Mouse (Mus musculus): ENCODE data around the gene 4930544D05Rik.
A peak's percentile ranks its signal among the peaks of the same experiment; 100 is the strongest.

Gene 4930544D05Rik

DNA sequence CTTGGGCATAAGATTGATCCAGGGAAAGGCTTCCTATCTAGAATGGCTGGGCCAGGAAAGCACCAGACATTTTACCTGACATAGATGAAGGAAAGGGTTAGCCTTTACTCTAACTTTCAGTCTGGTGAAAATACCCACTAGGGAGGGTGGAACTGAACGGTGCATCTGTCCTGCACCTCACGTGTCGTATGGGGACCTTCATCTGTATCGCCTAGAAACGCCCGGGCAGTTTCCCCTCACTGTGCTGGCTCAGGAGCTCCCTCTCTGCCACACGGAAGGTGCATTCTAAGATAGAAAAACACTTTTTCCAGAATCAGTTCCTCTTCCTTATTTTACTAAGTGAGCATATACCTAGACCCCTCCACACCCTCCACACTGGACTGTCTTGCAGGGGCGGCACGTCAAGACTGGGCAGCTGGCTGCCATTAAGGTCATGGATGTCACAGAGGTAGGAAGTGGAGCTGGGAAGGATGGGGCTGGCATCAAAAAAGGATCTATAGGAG, 17.1 kb upstream of the 4930544D05Rik start:
- DNase-seq (ENCODE audit: low read depth, low spot score) = no peak

DNA sequence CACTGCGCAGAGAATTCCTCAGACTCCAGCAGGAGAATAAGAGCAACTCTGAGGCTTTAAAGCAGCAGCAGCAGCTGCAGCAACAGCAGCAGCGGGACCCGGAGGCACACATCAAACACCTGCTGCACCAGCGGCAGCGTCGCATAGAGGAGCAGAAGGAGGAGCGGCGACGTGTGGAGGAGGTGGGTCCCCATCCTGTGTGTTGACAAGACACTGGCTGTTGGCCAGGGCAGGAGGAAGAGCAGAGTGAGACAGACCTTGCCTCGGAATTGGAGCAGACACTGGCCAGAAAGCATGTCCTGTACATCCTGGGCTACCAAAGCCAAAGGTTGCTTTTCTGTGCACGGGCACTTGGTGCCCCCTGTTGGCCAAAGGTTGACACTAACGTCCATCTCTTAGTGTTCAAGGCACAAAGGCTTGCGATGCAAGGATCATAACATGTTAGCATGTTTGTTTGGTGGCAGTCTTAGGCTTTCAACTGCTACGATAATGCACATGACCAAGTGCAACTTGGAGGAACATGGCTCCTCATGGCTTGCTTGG, 10.6 kb upstream of the 4930544D05Rik start:
- DNase-seq (ENCODE audit: low read depth, low spot score) = peak; percentile 50

DNA sequence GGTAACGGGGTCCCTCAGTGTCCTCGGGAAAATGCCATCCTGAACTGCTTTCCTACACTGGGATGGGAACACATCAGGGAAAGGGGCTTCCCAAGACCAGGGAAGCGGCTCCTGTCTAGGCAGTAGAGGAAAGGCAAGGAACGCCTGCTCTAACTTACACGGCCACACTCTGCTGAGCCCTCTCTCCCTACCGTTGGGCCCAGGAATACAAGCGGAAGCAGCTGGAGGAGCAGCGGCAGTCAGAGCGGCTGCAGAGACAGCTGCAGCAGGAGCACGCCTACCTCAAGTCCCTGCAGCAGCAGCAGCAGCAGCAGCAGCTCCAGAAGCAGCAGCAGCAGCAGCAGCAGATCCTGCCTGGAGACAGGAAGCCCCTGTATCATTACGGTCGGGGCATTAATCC, 8.9 kb upstream of the 4930544D05Rik start:
- no peak for DNase-seq (ENCODE audit: low read depth, low spot score)

DNA sequence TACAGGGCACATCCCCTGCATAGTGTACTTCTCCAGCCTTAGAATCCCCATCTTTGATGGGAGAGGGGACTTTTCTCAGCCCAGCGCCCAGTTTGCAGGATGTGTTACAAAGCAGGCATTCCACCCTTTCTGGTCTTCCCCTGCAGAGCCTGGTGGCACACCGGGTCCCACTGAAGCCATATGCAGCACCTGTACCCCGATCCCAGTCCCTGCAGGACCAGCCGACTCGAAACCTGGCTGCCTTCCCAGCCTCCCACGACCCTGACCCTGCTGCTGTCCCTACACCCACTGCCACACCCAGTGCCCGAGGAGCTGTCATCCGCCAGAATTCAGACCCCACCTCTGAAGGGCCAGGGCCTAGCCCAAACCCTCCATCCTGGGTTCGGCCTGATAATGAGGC, 8.0 kb upstream of the 4930544D05Rik start:
- no peak for DNase-seq (ENCODE audit: low read depth, low spot score)

DNA sequence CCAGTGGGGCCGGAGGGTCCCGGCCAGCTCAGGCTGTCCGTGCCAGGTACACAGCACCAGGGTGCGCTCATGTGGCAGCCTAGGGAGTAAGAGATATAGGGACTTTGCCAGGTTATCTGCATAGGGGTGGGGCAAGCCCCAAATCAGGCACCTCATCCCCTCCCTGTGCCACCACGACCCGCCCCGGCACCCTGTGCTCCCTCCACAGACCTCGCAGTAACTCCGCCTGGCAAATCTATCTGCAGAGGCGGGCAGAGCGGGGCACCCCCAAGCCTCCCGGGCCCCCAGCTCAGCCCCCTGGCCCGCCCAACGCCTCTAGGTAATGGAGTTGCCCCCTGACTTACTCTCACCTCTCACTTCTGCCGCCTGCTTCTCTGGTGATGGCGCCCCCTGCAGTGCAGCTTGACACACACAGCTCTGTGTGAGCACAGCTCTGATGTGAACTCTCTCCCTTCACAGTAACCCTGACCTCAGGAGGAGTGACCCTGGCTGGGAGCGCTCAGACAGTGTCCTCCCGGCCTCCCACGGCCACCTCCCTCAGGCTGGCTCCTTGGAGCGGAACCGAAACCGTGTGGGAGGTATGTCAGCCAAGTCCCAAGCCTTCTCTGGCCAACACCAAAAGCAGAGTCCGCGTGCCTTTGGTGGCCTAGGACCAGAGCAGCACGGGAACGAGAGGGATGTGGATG, 7.1 kb upstream of the 4930544D05Rik start:
- DNase-seq (ENCODE audit: low read depth, low spot score) = no peak

DNA sequence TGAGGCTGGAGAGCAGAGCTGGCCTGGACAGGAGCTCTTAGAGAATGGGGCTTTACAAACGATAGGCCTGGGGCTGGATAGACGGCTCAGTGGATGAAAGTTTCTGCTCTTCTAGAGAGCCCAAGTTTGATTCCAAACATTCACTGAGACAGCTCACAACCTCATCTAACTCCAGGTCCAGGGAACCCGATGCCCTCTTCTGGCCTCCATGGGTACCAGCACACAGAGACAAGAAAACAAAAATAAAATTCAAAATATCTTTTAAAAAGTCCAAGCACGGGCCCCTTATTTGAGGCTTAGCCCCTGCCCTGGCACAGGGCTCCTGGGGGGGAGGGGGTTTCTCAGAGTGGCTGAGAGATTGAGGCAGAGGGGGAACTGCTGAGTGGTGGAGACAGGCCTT, 4.9 kb upstream of the 4930544D05Rik start:
- DNase-seq (ENCODE audit: low read depth, low spot score) = no peak

DNA sequence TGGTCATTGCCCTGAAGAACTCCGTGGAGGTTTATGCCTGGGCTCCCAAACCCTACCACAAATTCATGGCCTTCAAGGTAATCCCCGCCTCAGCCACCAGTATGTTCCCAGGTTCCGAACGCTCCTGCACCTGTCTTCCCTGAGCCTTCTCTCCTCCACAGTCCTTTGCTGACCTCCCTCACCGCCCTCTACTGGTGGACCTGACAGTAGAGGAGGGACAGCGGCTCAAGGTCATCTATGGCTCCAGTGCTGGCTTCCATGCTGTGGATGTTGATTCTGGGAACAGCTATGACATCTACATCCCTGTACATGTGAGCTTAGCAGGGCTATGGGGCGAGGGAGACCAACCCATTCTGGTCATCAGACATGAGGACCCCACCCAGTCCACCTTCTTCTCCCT, 3.1 kb upstream of the 4930544D05Rik start:
- DNase-seq (ENCODE audit: low read depth, low spot score) = no peak

DNA sequence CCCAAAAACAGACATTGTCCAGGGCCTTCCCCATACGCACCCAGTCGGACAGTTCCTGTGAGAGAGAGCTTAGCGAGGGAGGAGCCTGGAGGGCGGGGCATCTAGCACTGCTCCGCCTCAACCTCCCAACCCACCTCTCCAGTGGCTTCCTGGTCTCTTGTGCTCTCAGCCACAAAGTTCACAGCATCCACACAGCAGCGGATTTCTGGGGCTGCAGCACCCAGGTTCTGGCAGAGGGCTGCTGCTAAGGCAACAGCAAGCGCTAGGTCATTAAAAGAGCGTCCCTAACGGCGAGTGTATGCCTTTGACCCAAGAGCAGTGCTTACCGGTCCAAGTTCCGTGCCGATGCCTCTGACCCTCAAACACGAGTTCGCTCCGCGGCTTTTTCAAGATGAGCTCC, 574 bp upstream of the 4930544D05Rik start:
- DNase-seq (ENCODE audit: low read depth, low spot score) = no peak

DNA sequence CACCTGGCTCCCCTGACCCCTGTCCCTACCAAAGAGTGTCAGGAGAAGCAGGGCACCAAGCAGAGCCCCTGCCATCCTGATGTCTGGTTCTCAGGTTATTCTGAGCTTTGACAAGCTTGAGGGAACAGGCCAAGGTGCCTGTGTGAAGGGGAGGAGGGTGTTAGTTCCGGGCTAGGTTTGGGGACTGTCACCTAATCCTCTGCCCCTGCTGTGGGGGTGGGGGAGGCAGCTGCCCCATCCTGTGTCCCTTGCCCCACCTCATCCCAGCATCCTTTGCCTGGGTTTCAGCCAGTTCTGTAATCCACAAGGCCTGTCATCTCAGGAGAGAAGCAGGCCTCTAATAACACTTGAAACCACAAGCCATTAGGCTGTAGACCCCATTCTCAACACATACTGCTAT, 3.5 kb downstream of the 4930544D05Rik start, which contains the start of gene Chrne:
Chrne (minus strand) TSS at position 116 of the 400 bp plus-strand sequence.
- DNase-seq (ENCODE audit: low read depth, low spot score) = no peak

DNA sequence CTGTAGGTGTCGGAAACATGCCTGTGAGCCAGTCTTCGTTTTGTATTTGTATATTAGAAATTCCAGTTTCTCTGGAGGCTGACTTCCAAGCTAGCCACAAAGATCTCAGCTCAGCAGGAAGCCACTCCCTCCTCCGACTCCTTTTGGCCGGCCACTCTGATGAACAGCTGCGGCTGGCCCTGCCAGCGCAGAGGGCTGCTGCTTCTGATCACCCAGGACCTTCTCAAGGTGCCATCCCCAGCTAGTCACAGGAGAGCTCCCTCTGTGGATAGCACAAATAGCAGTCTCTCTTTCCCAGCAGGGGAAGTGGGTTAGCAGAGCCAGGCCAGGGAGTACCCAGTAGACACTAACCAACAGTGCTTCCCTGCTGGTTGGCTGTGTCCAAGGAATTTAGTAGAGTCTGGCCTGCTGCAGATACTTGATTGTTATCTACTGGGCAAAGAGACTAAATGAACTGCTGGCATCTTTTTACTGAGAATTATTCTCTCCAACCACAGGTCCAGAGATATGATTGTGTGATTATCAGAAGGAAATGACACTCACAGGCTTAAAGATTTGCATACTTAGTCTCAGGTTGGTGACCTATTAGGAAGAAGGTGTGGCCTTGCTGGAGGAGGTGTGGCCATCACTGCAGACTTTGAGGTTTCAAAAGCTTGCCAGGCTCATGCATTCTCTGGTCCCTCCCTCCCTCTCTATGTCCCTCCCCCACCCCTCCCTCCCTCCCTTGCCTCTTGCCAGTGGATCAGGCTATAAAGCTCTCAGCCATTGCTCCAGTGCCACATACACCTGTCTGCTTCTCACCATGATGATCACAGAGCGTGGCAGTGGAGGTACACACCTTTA, 6.5 kb downstream of the 4930544D05Rik start:
- DNase-seq (ENCODE audit: low read depth, low spot score) = peak; percentile 46

DNA sequence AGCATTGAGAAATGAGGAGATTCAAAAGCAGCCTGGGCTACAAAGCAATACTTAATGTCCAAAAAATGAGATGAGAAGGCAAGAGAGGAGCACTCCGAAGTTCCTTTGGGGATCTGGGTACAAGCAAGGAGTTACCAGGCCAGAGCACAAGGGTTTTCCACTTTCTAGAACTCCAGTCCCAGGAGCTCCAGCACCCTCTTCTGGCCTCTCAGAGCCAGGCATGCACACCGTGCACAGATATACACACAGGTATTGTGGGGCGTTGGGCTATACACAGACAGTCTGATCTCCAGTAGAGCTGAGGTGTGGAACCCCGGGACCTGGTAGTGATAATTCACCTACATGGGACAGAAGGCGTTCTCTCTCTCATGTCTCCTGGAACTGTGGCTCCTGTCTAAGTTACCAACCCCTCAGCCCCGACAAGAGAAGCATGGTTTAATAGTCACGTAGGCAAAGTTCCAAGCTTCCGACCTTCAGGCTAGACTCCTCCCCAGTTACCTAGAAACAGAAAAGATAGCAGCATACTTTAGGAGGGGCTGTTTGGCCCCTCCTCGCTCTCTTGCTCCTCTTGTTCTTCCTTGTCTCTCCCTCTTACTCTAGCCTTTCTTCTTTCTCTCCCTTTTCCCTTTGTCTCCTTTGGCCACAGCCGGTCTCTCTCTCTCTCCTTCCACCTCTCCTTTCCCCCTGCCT, 7.5 kb downstream of the 4930544D05Rik start:
- no peak for DNase-seq (ENCODE audit: low read depth, low spot score)

DNA sequence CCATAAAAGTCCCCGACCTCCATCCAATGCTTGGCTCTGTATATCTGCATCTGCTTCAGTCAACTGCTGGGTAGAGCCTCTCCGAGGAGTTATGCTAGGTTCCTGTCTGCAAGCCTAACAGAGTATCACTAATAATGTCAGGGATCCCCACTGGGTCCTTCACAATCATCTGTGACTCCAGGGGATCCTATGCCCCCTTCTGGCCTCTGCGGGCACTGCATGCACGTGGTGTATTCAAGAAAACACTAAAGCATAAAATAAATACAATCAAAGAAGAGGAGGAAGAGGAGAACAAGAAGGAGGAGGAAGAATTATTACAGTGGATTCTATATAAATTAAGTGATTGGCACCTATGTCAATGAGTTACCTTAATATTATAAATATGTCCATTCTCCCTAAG, 9.8 kb downstream of the 4930544D05Rik start:
- DNase-seq (ENCODE audit: low read depth, low spot score) = no peak

DNA sequence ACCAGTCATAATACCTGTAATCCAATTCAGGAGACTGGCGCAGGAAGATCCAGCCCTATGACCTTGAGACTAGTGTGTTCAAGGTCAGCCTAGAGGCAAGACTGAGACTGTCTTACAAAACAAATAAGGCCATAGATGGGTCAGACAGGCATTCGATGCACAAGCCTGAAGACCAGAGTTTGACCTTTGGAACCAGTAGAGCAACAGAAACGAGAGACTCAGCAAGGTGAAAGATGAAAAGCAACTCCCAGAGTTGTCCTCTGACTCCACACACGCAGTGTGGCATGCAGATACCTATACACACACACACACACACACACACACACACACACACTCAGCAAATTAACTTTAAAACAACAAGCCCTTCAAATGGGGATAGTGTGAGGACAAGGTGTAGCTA, 11.2 kb downstream of the 4930544D05Rik start:
- no peak for DNase-seq (ENCODE audit: low read depth, low spot score)

DNA sequence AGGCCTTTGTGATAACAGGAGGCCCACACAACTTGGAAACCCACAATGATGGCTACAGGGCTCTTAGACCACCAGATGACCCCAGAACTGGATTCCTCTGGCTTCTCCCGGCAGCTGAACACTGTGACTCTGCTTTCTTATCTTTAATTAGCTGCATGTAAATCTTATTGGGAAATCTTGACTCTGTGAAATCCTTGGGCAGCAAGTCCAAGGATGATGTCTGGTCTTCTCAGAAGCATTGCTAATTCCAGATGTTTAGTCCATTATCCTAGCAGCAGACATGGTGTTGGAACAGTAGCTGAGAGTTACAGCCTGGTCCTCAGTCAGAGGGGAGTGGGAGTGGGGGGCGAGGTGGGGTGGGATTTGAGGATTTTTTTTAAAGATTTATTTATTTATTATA, 12.8 kb downstream of the 4930544D05Rik start:
- DNase-seq (ENCODE audit: low read depth, low spot score) = no peak

DNA sequence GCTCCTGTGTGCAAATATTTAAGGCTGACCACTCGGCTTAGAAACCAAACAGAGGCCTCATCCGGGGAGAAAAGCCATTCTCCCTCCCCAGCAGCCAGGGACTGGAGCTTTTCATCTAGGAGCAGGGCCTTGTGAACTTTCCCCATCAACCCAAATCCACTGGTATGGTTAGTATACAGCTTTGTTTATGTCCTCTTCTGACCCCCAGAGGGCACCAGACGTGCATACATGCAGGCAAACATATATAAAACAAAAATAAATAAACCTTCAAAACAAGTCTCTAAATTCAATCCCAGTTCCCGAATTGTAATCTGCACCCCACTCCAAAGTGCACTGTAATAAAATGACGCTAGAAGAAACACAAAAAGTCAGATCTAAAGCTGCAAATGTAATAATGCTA, 13.9 kb downstream of the 4930544D05Rik start:
- no peak for DNase-seq (ENCODE audit: low read depth, low spot score)

DNA sequence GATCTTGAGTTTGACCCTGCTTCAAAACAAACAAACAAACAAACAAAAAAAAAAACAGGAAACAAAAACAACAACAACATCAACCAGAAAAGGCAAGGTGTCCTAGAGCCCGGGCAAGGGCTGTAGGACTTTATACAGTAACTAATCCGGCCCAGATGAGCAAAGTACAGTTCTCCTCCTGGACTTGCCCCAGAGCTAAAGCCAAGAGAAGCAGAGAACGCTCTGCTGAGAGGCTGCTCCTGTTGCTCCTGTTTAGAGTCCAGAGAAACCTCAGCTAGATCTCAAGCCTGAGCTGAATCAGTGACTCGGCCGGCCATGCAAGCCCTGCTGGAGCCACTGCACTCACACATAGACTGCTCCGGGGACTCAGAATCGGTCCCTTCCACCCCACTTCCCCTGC, 14.5 kb downstream of the 4930544D05Rik start:
- no peak for DNase-seq (ENCODE audit: low read depth, low spot score)

DNA sequence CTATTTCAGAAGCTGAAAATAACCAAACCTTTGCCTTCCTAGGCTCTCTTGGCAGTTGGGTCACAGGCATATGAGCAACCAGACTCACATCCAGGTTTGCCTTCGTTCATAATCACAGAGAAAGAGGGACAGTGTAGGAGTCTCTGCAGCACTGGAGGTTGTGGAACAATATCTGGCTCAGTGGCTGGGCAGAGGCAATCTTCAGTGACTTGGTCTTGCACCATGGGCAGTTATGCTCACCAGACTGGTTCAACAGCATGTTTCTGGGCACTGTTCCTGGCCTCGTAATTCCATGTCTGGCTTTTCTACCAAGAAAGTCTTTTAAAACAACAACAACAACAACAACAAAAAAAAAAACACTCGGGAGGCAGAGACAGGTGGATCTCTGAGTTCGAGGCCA, 20.0 kb downstream of the 4930544D05Rik start:
- DNase-seq (ENCODE audit: low read depth, low spot score) = no peak

DNA sequence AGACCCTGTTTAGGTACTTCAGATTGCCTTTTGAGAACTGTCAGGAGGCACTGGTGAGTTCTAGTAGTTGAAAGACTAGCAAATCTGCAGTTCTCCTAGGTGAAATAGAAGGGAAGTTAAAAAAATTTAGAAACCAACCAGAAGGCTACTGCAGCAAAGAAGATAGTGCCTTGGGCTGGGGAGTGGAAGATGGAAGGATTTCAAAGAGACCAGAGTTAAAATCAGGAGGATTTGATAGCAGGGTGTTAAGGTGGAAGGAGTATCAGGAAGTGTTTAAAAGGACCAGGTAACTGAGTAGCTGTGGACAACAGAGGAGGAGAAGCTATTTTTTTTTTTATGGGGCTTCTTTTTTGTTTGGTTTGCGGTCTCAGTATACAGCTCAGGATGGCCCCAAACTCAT, 22.1 kb downstream of the 4930544D05Rik start:
- DNase-seq (ENCODE audit: low read depth, low spot score) = no peak

DNA sequence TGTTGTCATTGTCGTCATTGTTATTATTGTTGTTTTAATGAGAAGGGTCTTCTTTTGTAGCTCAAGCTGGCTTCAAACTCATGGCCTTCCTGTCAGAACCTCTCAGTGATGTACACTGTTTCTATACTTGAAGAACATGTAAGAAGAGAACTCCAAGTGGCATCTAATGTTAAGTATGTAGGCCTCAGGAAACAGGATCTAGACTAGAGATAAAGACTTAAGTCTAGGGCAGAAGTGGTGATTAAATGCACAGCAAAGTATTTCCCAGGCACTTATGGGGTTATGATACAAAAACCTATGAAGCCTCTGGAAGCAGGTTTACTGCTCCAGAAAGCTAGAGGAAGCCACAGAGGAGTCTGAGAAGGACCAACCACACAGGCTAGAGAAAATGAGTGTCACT, 22.6 kb downstream of the 4930544D05Rik start:
- no peak for DNase-seq (ENCODE audit: low read depth, low spot score)

DNA sequence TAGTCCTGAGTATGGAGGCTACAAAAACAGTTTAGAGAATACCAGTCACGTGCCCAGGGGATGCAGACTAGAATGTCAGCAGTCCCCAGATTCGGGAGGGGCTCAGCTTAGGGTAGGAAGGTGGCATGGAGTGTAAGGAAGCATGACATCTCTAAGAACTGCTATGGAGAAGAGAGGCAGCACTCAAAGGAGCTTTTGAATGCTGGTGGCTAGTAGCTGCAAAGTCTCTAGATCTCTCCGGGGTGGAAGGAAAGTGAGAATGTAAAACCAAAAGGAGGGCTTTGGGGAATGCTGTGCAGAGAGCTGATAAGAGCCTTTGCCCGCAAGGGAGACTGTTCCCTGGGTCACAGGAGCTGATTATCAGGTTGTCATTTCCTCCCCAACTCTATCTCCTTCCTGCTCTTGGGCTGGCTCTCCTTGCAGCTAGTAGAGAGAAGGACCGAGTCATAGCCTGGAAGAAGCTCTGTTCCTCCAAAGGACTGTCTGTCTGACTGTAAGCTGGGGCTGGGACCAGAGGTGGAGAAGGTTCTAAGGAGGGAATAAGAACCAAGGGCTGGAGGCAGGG, 23.1 kb downstream of the 4930544D05Rik start, which contains the start of gene Gp1ba:
Gp1ba (plus strand) TSS at position 409 of the 565 bp plus-strand sequence.
- DNase-seq (ENCODE audit: low read depth, low spot score) = no peak

DNA sequence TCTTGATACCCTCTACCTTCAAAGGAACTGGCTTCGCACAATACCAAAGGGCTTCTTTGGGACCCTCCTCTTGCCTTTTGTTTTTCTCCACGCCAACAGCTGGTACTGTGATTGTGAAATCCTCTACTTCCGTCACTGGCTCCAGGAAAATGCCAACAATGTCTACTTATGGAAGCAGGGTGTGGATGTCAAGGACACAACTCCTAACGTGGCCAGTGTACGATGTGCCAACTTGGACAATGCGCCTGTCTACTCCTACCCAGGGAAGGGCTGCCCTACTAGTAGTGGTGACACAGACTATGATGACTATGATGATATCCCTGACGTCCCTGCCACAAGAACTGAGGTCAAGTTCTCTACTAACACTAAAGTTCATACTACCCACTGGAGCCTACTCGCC, 24.3 kb downstream of the 4930544D05Rik start:
- no peak for DNase-seq (ENCODE audit: low read depth, low spot score)

DNA sequence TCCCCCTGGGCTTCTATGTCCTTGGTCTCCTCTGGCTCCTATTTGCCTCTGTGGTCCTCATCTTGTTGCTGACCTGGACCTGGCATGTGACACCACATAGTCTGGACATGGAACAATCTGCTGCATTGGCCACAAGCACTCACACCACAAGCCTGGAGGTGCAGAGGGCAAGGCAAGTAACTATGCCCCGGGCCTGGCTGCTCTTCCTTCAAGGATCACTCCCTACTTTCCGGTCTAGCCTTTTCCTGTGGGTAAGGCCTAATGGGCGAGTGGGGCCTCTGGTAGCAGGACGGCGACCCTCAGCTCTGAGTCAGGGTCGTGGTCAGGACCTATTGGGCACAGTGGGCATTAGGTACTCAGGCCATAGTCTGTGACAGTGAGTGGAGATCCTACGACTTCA, 25.6 kb downstream of the 4930544D05Rik start:
- no peak for DNase-seq (ENCODE audit: low read depth, low spot score)

All from retina, adult 2 months (tissue).